Mouse (Mus musculus): ENCODE results near the gene Card9.

GRCm38 (mm10) chr2:26348241-26348640, 12.5 kb downstream of the Card9 start:
- TF ChIP-seq CTCF (IDR thresholded peaks at IDR 0.05; ENCODE audit: low read depth) (no peak), EP300 (IDR thresholded peaks at IDR 0.05; ENCODE audit: low read depth) (no peak)

All from liver, postnatal 0 days (tissue).